Mouse (Mus musculus) liver, embryonic 12.5 days (tissue): ENCODE data around the gene Tnnt1. TPM values are rescaled to one million over a fixed set of nuclear protein-coding genes. Genes with fewer than 3 reads are reported as not detected.

Experiments
- ATAC-seq: fragments of 200-750 bp; cut with Nextera tagmentation; 2 replicates; pipeline ENCODE4 v1.8.0; 2017; ENCODE audit warnings: moderate number of reproducible peaks, mild to moderate bottlenecking, moderate library complexity
- H3K27ac ChIP-seq: fragments of 300-500 bp; sonication (generic); 2 replicates; pipeline ENCODE4 v1.5.1; 2016; ENCODE audit warnings: mild to moderate bottlenecking
- H3K27me3 ChIP-seq: fragments of 300-500 bp; sonication (generic); replicated peaks from 2 replicates; pipeline ENCODE4 v1.6.1; 2016; ENCODE audit warnings: mild to moderate bottlenecking, moderate library complexity
- H3K36me3 ChIP-seq: fragments of 300-500 bp; sonication (generic); 2 replicates; pipeline ENCODE4 v1.6.1; 2016; ENCODE audit warnings: mild to moderate bottlenecking, moderate library complexity
- H3K4me1 ChIP-seq: fragments of 300-500 bp; sonication (generic); 2 replicates; pipeline ENCODE4 v1.6.1; 2016
- H3K4me2 ChIP-seq: fragments of 300-500 bp; sonication (generic); 2 replicates; pipeline ENCODE4 v1.6.1; 2016; ENCODE audit warnings: mild to moderate bottlenecking, moderate library complexity
- H3K4me3 ChIP-seq: fragments of 300-500 bp; sonication (generic); 2 replicates; pipeline ENCODE4 v1.5.1; 2016; ENCODE audit warnings: mild to moderate bottlenecking, moderate library complexity
- H3K9ac ChIP-seq: fragments of 300-500 bp; sonication (generic); 2 replicates; pipeline ENCODE4 v1.6.1; 2016; ENCODE audit warnings: mild to moderate bottlenecking, moderate library complexity
- H3K9me3 ChIP-seq: fragments of 300-500 bp; sonication (generic); replicated peaks from 2 replicates; pipeline ENCODE4 v1.6.1; 2016; ENCODE audit warnings: mild to moderate bottlenecking, moderate library complexity
- WGBS: fragments of 180-500 bp; shearing (Covaris S2); methylation state at CpG from one replicate; pipeline ENCODE4 v1.1.7; 2016; ENCODE audit not compliant: insufficient replicate concordance; 5-methylcytosine and 5-hydroxymethylcytosine counted together
- polyA plus RNA-seq: library from polyadenylated mRNA; unstranded; fragments of >200 nt; fragmentation: Nextera tagmentation; extraction: Ambion mirVana; gene quantifications from 2 replicates; pipeline ENCODE4 v1.2.1, GENCODE M21; 2016

Gene Tnnt1
- polyA plus RNA-seq, 1 experiment from 2014 or later, result 13.7 TPM

GRCm38 (mm10) chr7:4482281-4482680, 33.9 kb downstream of the Tnnt1 start:
- H3K4me2 ChIP-seq, result no peak overlapping the region
- WGBS, result 82% methylated on average over 12 of the region's 12 CpGs
- no peak overlapping the region for H3K4me3 ChIP-seq
- peaks cover 28% of the 10 kb centered on the region for H3K27me3 ChIP-seq
- no peak overlapping the region for H3K9ac ChIP-seq
- H3K27ac ChIP-seq, result no peak overlapping the region
- ATAC-seq, result no peak
- peaks cover 69% of the 10 kb centered on the region for H3K36me3 ChIP-seq
- no peaks in the 10 kb centered on the region for H3K9me3 ChIP-seq
- H3K4me1 ChIP-seq, result peaks cover 8% of the 10 kb centered on the region

GRCm38 (mm10) chr7:4479674-4480073, 36.5 kb downstream of the Tnnt1 start:
- no peaks in the 10 kb centered on the region for H3K9me3 ChIP-seq
- peaks cover 54% of the 10 kb centered on the region for H3K27me3 ChIP-seq
- H3K36me3 ChIP-seq, result peaks cover 43% of the 10 kb centered on the region
- H3K4me1 ChIP-seq, result peaks cover 8% of the 10 kb centered on the region
- no peak overlapping the region for H3K9ac ChIP-seq
- no peak overlapping the region for H3K27ac ChIP-seq
- 45% methylated on average over 6 of the region's 6 CpGs for WGBS
- no peak overlapping the region for H3K4me2 ChIP-seq
- no peak for ATAC-seq
- H3K4me3 ChIP-seq, result no peak overlapping the region

GRCm38 (mm10) chr7:4478796-4479291, 37.3 kb downstream of the Tnnt1 start:
- peak overlapping the region; percentile 62 for H3K4me2 ChIP-seq
- no peak for ATAC-seq
- H3K27me3 ChIP-seq, result peaks cover 63% of the 10 kb centered on the region
- WGBS, result 10% methylated on average over 16 of the region's 16 CpGs
- peaks cover 12% of the 10 kb centered on the region for H3K4me1 ChIP-seq
- no peak overlapping the region for H3K27ac ChIP-seq
- no peak overlapping the region; the same call in 1 of the 2 replicates for H3K9ac ChIP-seq
- no peaks in the 10 kb centered on the region for H3K9me3 ChIP-seq
- H3K4me3 ChIP-seq, result peak overlapping the region; percentile 47
- H3K36me3 ChIP-seq, result peaks cover 34% of the 10 kb centered on the region

- H3K27me3 ChIP-seq, result peaks cover 69% of the 10 kb centered on the region
- no peak overlapping the region; the same call in 1 of the 2 replicates for H3K27ac ChIP-seq
- peaks cover 13% of the 10 kb centered on the region for H3K4me1 ChIP-seq
- H3K9me3 ChIP-seq, result no peaks in the 10 kb centered on the region
- ATAC-seq, result peak; percentile 74
- peaks cover 28% of the 10 kb centered on the region for H3K36me3 ChIP-seq
- peak overlapping the region; percentile 47 for H3K4me3 ChIP-seq
- H3K9ac ChIP-seq, result no peak overlapping the region; the same call in none of the 2 replicates
- peak overlapping the region; percentile 62 for H3K4me2 ChIP-seq
- WGBS, result 2% methylated on average over 39 of the region's 39 CpGs
Observed at GRCm38 (mm10) chr7:4478021-4478795, 38.0 kb downstream of the Tnnt1 start.

- no peaks in the 10 kb centered on the region for H3K36me3 ChIP-seq
- no peak overlapping the region for H3K4me3 ChIP-seq
- peaks cover 24% of the 10 kb centered on the region for H3K4me1 ChIP-seq
- H3K27ac ChIP-seq, result no peak overlapping the region
- H3K9me3 ChIP-seq, result no peaks in the 10 kb centered on the region
- H3K4me2 ChIP-seq, result peak overlapping the region; percentile 27; the same call in 1 of the 2 replicates
- no peak overlapping the region for H3K9ac ChIP-seq
- H3K27me3 ChIP-seq, result peaks cover 100% of the 10 kb centered on the region
- 15% methylated on average over 19 of the region's 19 CpGs for WGBS
- no peak for ATAC-seq
Observed at GRCm38 (mm10) chr7:4473940-4474339, 42.2 kb downstream of the Tnnt1 start.

- 2% methylated on average over 24 of the region's 24 CpGs for WGBS
- peak; percentile 54 for ATAC-seq
- no peak overlapping the region for H3K9ac ChIP-seq
Observed at GRCm38 (mm10) chr7:4471179-4471555, 45.0 kb downstream of the Tnnt1 start.

GRCm38 (mm10) chr7:4470275-4471178, 45.7 kb downstream of the Tnnt1 start:
- WGBS, result 4% methylated on average over 35 of the region's 35 CpGs
- H3K9ac ChIP-seq, result no peak overlapping the region
- peaks cover 17% of the 10 kb centered on the region for H3K4me1 ChIP-seq
- no peaks in the 10 kb centered on the region for H3K36me3 ChIP-seq
- H3K9me3 ChIP-seq, result no peaks in the 10 kb centered on the region
- peaks cover 82% of the 10 kb centered on the region for H3K27me3 ChIP-seq
- peak overlapping the region; percentile 35 for H3K4me3 ChIP-seq
- peak overlapping the region; percentile 51 for H3K4me2 ChIP-seq
- H3K27ac ChIP-seq, result no peak overlapping the region
- peak; percentile 25; the same call in 1 of the 2 replicates for ATAC-seq

More at GRCm38 (mm10) chr7:4471179-4471555, 45.0 kb downstream of the Tnnt1 start:
- Histone ChIP-seq H3K27ac (no peak overlapping the region), H3K4me3 (peak overlapping the region; percentile 35), H3K4me1 (peaks cover 17% of the 10 kb centered on the region), H3K9me3 (no peaks in the 10 kb centered on the region), H3K36me3 (no peaks in the 10 kb centered on the region), H3K4me2 (peak overlapping the region; percentile 51), H3K27me3 (peaks cover 82% of the 10 kb centered on the region)

GRCm38 (mm10) chr7:4467801-4468200, 48.4 kb downstream of the Tnnt1 start:
- ATAC-seq, result no peak

GRCm38 (mm10) chr7:4464194-4464824, 51.9 kb downstream of the Tnnt1 start:
- Histone ChIP-seq H3K36me3 (no peaks in the 10 kb centered on the region), H3K27me3 (peaks cover 24% of the 10 kb centered on the region), H3K4me2 (no peak overlapping the region), H3K4me1 (peaks cover 6% of the 10 kb centered on the region), H3K27ac (no peak overlapping the region), H3K9ac (no peak overlapping the region), H3K4me3 (no peak overlapping the region), H3K9me3 (no peaks in the 10 kb centered on the region)
- 7% methylated on average over 12 of the region's 12 CpGs for WGBS
- ATAC-seq, result no peak

More at GRCm38 (mm10) chr7:4467801-4468200, 48.4 kb downstream of the Tnnt1 start:
- no peaks in the 10 kb centered on the region for H3K9me3 ChIP-seq
- WGBS, result 65% methylated on average over 3 of the region's 3 CpGs
- H3K4me2 ChIP-seq, result no peak overlapping the region
- H3K9ac ChIP-seq, result no peak overlapping the region
- H3K4me3 ChIP-seq, result no peak overlapping the region
- peaks cover 18% of the 10 kb centered on the region for H3K4me1 ChIP-seq
- no peaks in the 10 kb centered on the region for H3K36me3 ChIP-seq
- H3K27ac ChIP-seq, result no peak overlapping the region
- peaks cover 59% of the 10 kb centered on the region for H3K27me3 ChIP-seq

- H3K9me3 ChIP-seq, result no peaks in the 10 kb centered on the region
- ATAC-seq, result peak; percentile 76
- H3K27ac ChIP-seq, result peak within 1 kb of the TSS; percentile 68
- peak within 1 kb of the TSS; percentile 34 for H3K4me3 ChIP-seq
- H3K4me2 ChIP-seq, result peak within 1 kb of the TSS; percentile 52
- H3K9ac ChIP-seq, result peak within 1 kb of the TSS; percentile 62
- WGBS, result 56% methylated on average over 13 of the region's 16 CpGs
- no peaks in the 10 kb centered on the region for H3K36me3 ChIP-seq
- H3K27me3 ChIP-seq, result peaks cover 7% of the 10 kb centered on the region
- H3K4me1 ChIP-seq, result peaks cover 6% of the 10 kb centered on the region
Observed at GRCm38 (mm10) chr7:4460576-4461434, 55.4 kb downstream of the Tnnt1 start, which contains the start of gene Eps8l1. Gene Eps8l1, plus strand, starts transcription at chr7:4460674.
